Mouse (Mus musculus) limb, embryonic 15.5 days (tissue): ENCODE measurements around the gene Mettl16. TPM values are rescaled to one million over a fixed set of nuclear protein-coding genes. Genes with fewer than 3 reads are reported as not detected.
A peak's percentile ranks its signal among the peaks of the same experiment; 100 is the strongest.

ENCODE experiments used
- ATAC-seq: fragments of 200-750 bp; cut with Nextera tagmentation; 2 replicates; pipeline ENCODE4 v1.8.0; 2017; ENCODE audit warnings: low read depth, moderate TSS enrichment; ENCODE audit not compliant: insufficient number of reproducible peaks, low FRiP score, low TSS enrichment
- H3K27ac ChIP-seq: fragments of 300-500 bp; sonication (generic); 2 replicates; pipeline ENCODE4 v1.5.1; 2015; ENCODE audit warnings: moderate library complexity, mild to moderate bottlenecking, inconsistent platforms
- H3K27me3 ChIP-seq: fragments of 300-500 bp; sonication (generic); 2 replicates; pipeline ENCODE4 v1.6.1; 2015; ENCODE audit warnings: inconsistent platforms
- H3K36me3 ChIP-seq: fragments of 300-500 bp; sonication (generic); 2 replicates; pipeline ENCODE4 v1.6.1; 2015; ENCODE audit warnings: inconsistent platforms
- H3K4me1 ChIP-seq: fragments of 300-500 bp; sonication (generic); 2 replicates; pipeline ENCODE4 v1.6.1; 2015; ENCODE audit warnings: inconsistent platforms
- H3K4me2 ChIP-seq: fragments of 300-500 bp; sonication (generic); 2 replicates; pipeline ENCODE4 v1.6.1; 2015; ENCODE audit warnings: mild to moderate bottlenecking, inconsistent platforms
- H3K4me3 ChIP-seq: fragments of 300-500 bp; sonication (generic); 2 replicates; pipeline ENCODE4 v1.5.1; 2015; ENCODE audit warnings: mild to moderate bottlenecking, inconsistent platforms
- H3K9ac ChIP-seq: fragments of 300-500 bp; sonication (generic); 2 replicates; pipeline ENCODE4 v1.6.1; 2015; ENCODE audit warnings: inconsistent platforms
- H3K9me3 ChIP-seq: fragments of 300-500 bp; sonication (generic); 2 replicates; pipeline ENCODE4 v1.6.1; 2016; ENCODE audit warnings: inconsistent platforms
- WGBS: fragments of 180-500 bp; shearing (Covaris S2); methylation state at CpG from one replicate; pipeline ENCODE4 v1.1.7; 2015; 5-methylcytosine and 5-hydroxymethylcytosine counted together
- polyA plus RNA-seq: library from polyadenylated mRNA; unstranded; fragments of >200 nt; fragmentation: Nextera tagmentation; extraction: Ambion mirVana; gene quantifications from 2 replicates; pipeline ENCODE4 v1.2.1, GENCODE M21; 2015

Gene Mettl16
- polyA plus RNA-seq, 1 experiment from 2014 or later: 49.0 TPM

- H3K4me1 ChIP-seq: peaks cover 4% of the 10 kb centered on the region; the same call in 1 of the 2 replicates
- WGBS: 64% methylated on average over 9 of the region's 9 CpGs
- no peaks in the 10 kb centered on the region for H3K36me3 ChIP-seq
- peak overlapping the region; percentile 14; the same call in 1 of the 2 replicates for H3K27ac ChIP-seq
- H3K9ac ChIP-seq: no peak overlapping the region
- H3K4me2 ChIP-seq: no peak overlapping the region
- H3K4me3 ChIP-seq: no peak overlapping the region
- ATAC-seq: no peak
- no peaks in the 10 kb centered on the region for H3K9me3 ChIP-seq
- no peaks in the 10 kb centered on the region for H3K27me3 ChIP-seq
These were observed 19.1 kb upstream of the Mettl16 start for GRCm38 (mm10) chr11:74751352-74752066.

- Histone ChIP-seq H3K9me3 (no peaks in the 10 kb centered on the region), H3K4me2 (no peak overlapping the region), H3K4me3 (no peak overlapping the region), H3K4me1 (no peaks in the 10 kb centered on the region), H3K36me3 (no peaks in the 10 kb centered on the region), H3K27me3 (no peaks in the 10 kb centered on the region), H3K9ac (no peak overlapping the region), H3K27ac (no peak overlapping the region)
- ATAC-seq: no peak
- WGBS: 64% methylated on average over 2 of the region's 2 CpGs
These were observed 14.0 kb upstream of the Mettl16 start for GRCm38 (mm10) chr11:74756631-74757030.

GRCm38 (mm10) chr11:74761011-74761705 lies 9.5 kb upstream of the Mettl16 start:
- no peaks in the 10 kb centered on the region for H3K9me3 ChIP-seq
- ATAC-seq: no peak
- H3K36me3 ChIP-seq: no peaks in the 10 kb centered on the region
- no peak overlapping the region for H3K4me3 ChIP-seq
- no peaks in the 10 kb centered on the region for H3K27me3 ChIP-seq
- no peaks in the 10 kb centered on the region for H3K4me1 ChIP-seq
- H3K9ac ChIP-seq: no peak overlapping the region
- H3K4me2 ChIP-seq: no peak overlapping the region
- 62% methylated on average over 12 of the region's 12 CpGs for WGBS
- H3K27ac ChIP-seq: no peak overlapping the region

GRCm38 (mm10) chr11:74763960-74764625 lies 6.5 kb upstream of the Mettl16 start:
- Histone ChIP-seq H3K27ac (no peak overlapping the region), H3K9ac (no peak overlapping the region), H3K4me3 (no peak overlapping the region), H3K27me3 (no peaks in the 10 kb centered on the region), H3K4me2 (no peak overlapping the region), H3K9me3 (no peaks in the 10 kb centered on the region), H3K4me1 (no peaks in the 10 kb centered on the region), H3K36me3 (no peaks in the 10 kb centered on the region)
- no peak for ATAC-seq
- WGBS: 83% methylated on average over 10 of the region's 10 CpGs

GRCm38 (mm10) chr11:74767469-74767868 lies 3.2 kb upstream of the Mettl16 start:
- Histone ChIP-seq H3K9ac (no peak overlapping the region), H3K4me1 (peaks cover 15% of the 10 kb centered on the region), H3K27ac (no peak overlapping the region), H3K27me3 (no peaks in the 10 kb centered on the region), H3K4me3 (no peak overlapping the region), H3K36me3 (no peaks in the 10 kb centered on the region), H3K4me2 (no peak overlapping the region), H3K9me3 (no peaks in the 10 kb centered on the region)
- ATAC-seq: no peak
- 82% methylated on average over 4 of the region's 4 CpGs for WGBS

DNA sequence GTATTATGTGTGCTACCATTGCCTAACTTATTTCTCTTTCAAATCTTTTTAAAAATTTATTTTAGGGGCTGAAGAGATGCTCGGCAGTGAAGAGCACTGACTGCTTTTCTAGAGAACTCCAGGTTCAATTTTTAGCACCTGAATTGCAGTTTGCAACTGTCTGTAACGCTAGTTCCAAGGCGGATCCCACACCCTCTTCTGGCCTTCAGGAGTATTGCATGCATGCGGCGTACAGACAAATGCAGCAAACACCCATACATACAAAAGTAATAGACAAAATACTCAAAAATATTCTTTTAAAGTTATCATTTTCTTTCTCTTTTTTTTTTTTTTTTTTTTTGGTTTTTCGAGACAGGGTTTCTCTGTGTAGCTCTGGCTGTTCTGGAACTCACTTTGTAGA lies 2.6 kb upstream of the Mettl16 start:
- 35% methylated on average over 6 of the region's 6 CpGs for WGBS
- Histone ChIP-seq H3K4me2 (no peak overlapping the region), H3K9me3 (no peaks in the 10 kb centered on the region), H3K27me3 (no peaks in the 10 kb centered on the region), H3K36me3 (no peaks in the 10 kb centered on the region), H3K4me1 (peaks cover 15% of the 10 kb centered on the region), H3K27ac (no peak overlapping the region), H3K4me3 (no peak overlapping the region), H3K9ac (no peak overlapping the region)
- no peak for ATAC-seq

GRCm38 (mm10) chr11:74770037-74770436 lies 593 bp upstream of the Mettl16 start:
- H3K27me3 ChIP-seq: no peaks in the 10 kb centered on the region
- peak overlapping the region; percentile 95; the same call in 1 of the 2 replicates for H3K27ac ChIP-seq
- H3K4me1 ChIP-seq: peaks cover 15% of the 10 kb centered on the region
- H3K9ac ChIP-seq: peak overlapping the region; percentile 34; the same call in 1 of the 2 replicates
- H3K36me3 ChIP-seq: peaks cover 18% of the 10 kb centered on the region
- no peak for ATAC-seq
- peak overlapping the region; percentile 86 for H3K4me3 ChIP-seq
- WGBS: 82% methylated on average over 9 of the region's 9 CpGs
- peak overlapping the region; percentile 53 for H3K4me2 ChIP-seq
- no peaks in the 10 kb centered on the region for H3K9me3 ChIP-seq

- peak overlapping the region; percentile 86 for H3K4me3 ChIP-seq
- H3K36me3 ChIP-seq: peaks cover 30% of the 10 kb centered on the region
- H3K27me3 ChIP-seq: no peaks in the 10 kb centered on the region
- ATAC-seq: no peak
- WGBS: 11% methylated on average over 8 of the region's 8 CpGs
- H3K4me2 ChIP-seq: peak overlapping the region; percentile 76
- H3K9me3 ChIP-seq: no peaks in the 10 kb centered on the region
- H3K4me1 ChIP-seq: peaks cover 15% of the 10 kb centered on the region
- H3K9ac ChIP-seq: peak overlapping the region; percentile 80
- H3K27ac ChIP-seq: peak overlapping the region; percentile 95
These were observed 604 bp downstream of the Mettl16 start for GRCm38 (mm10) chr11:74771234-74771633.

DNA sequence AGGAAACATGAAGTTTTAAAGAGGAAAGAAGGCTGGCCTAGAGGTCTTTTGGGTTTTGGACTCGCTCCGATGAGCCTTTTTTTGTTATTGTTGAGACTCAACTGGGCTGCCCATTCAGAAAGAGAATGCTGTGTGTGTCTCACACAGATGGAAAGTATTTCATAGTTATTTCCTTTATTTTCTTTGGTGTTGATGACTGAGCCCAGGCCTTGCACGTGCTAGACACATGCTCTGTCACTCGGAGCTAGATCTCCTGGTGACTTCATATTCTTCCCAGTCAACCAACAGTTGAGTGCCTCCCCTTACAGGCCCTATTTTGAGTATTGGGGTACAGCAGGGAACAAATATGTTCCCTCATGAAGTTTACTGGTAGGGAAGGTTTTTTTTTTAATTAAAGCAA lies 1.0 kb downstream of the Mettl16 start:
- H3K9me3 ChIP-seq: no peaks in the 10 kb centered on the region
- peak overlapping the region; percentile 76 for H3K4me2 ChIP-seq
- H3K36me3 ChIP-seq: peaks cover 32% of the 10 kb centered on the region
- WGBS: 56% methylated on average over 4 of the region's 4 CpGs
- H3K4me1 ChIP-seq: peaks cover 15% of the 10 kb centered on the region
- H3K27ac ChIP-seq: no peak overlapping the region
- H3K4me3 ChIP-seq: peak overlapping the region; percentile 86
- H3K9ac ChIP-seq: no peak overlapping the region
- no peak for ATAC-seq
- H3K27me3 ChIP-seq: no peaks in the 10 kb centered on the region

GRCm38 (mm10) chr11:74772386-74772785 lies 1.8 kb downstream of the Mettl16 start:
- Histone ChIP-seq H3K4me3 (no peak overlapping the region), H3K4me2 (no peak overlapping the region), H3K9ac (no peak overlapping the region), H3K27ac (no peak overlapping the region; the same call in 1 of the 2 replicates), H3K27me3 (no peaks in the 10 kb centered on the region), H3K36me3 (peaks cover 38% of the 10 kb centered on the region), H3K9me3 (no peaks in the 10 kb centered on the region), H3K4me1 (peaks cover 15% of the 10 kb centered on the region)
- ATAC-seq: no peak
- 78% methylated on average over 2 of the region's 2 CpGs for WGBS

DNA sequence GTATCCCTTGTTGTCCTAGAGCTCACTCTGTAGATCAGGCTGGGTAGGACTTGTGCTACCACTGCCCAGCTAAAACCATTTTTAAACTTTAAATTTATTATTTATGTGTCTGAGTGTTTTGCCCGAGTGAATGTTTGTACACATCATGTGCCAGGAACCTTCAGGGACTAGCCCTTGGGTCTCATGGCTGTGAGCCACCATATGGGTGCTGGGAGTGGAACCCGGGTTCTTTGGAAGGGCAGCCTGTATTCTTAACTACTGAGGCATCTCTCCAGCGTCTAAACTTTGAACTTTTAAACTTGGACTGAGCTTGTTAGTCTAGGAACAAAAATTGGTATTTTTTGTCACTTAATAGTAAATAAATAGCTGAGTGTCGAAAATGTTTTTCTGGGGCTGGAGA lies 22.2 kb downstream of the Mettl16 start:
- H3K4me2 ChIP-seq: no peak overlapping the region
- no peaks in the 10 kb centered on the region for H3K4me1 ChIP-seq
- no peak overlapping the region for H3K4me3 ChIP-seq
- no peak overlapping the region for H3K27ac ChIP-seq
- no peak overlapping the region for H3K9ac ChIP-seq
- no peak for ATAC-seq
- H3K27me3 ChIP-seq: no peaks in the 10 kb centered on the region
- no peaks in the 10 kb centered on the region for H3K9me3 ChIP-seq
- peaks cover 84% of the 10 kb centered on the region for H3K36me3 ChIP-seq
- WGBS: 92% methylated on average over 4 of the region's 4 CpGs

DNA sequence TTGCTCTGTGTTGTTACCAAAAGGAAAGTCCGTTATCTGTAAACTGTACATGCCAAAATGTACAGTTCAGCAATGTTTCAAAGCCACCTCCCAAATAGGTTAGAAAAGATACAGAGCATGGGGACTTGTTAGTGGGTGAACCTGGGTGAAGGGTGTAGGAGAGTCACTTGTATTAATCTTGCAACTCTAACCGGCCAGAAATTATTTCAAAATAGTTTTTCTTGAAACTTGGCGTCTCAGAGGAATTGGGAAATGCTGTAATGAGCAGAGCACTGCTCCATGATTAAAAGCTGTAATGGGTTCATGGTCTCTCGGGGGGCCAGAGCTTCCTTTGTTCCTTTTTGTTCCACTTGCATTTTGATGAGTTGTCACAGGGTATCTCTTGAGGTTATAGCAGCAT lies 30.0 kb downstream of the Mettl16 start:
- Histone ChIP-seq H3K4me2 (no peak overlapping the region), H3K36me3 (peaks cover 67% of the 10 kb centered on the region), H3K4me1 (no peaks in the 10 kb centered on the region), H3K9ac (no peak overlapping the region), H3K4me3 (no peak overlapping the region), H3K27ac (no peak overlapping the region), H3K9me3 (no peaks in the 10 kb centered on the region), H3K27me3 (no peaks in the 10 kb centered on the region)
- no peak for ATAC-seq
- WGBS: 88% methylated on average over 4 of the region's 4 CpGs
